Mouse (Mus musculus): Measurements from ENCODE around the gene Isyna1.

The Isyna1 gene

DNA sequence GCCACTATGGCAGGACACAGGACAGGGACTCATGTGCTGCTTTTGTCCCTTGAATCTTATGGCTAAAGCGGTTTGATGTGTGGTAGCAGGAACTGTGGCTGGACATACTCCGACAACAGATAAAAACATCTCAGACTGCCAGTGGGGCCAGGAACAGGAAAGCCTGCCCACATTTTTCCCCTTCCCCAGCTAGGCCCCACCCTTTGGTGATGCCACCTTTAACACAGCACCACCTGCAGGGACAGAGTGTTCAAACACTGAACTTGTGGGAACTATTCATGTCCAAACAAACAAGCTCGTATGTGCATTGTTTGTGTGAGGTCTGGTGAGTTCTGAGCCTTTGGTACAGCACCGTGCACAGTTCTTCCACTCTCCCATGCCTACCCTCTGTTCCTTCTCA lies 35.8 kb upstream of the Isyna1 start:
- Histone ChIP-seq H3K36me3 (ENCODE audit: insufficient read depth, low read length) (peaks cover 67% of the 10 kb centered on the region), H3K9me3 (ENCODE audit: low read length) (no peaks in the 10 kb centered on the region), H3K27me3 (ENCODE audit: insufficient read depth, low read length) (no peaks in the 10 kb centered on the region), H3K4me3 (replicated peaks; ENCODE audit: low read length) (no peak overlapping the region), H3K4me1 (replicated peaks; ENCODE audit: low read depth, low read length) (peaks cover 88% of the 10 kb centered on the region)
- no peak for TF ChIP-seq POU5F1 (IDR thresholded peaks at IDR 0.05; ENCODE audit: borderline replicate concordance, low read length)
- no peak for TF ChIP-seq NANOG (IDR thresholded peaks at IDR 0.05; ENCODE audit: borderline replicate concordance, low read length)
- no peak for TF ChIP-seq CTCF (conservative IDR thresholded peaks at IDR 0.05; ENCODE audit: low read length)

DNA sequence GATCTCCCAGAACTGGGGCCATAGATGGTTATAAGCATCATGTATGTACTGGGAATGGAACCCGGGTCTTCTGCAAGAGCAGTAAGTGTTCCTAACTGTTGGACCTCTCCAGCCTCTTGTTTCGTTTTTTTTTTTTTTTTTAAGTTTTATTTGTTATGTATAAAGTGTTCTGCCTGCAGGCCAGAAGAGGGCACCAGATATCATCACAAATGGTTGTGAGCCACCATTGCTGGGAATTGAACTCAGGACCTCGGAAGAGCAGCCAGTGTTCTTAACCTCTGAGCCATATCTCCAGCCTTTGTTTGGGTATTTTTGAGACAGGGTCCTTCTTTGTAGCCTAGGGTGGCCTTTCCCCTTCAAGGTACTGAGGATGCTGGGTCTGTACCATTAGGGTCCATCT lies 35.2 kb upstream of the Isyna1 start:
- no peak overlapping the region for H3K4me3 ChIP-seq (replicated peaks; ENCODE audit: low read length)
- H3K36me3 ChIP-seq (ENCODE audit: insufficient read depth, low read length), result peaks cover 61% of the 10 kb centered on the region
- no peaks in the 10 kb centered on the region for H3K9me3 ChIP-seq (ENCODE audit: low read length)
- TF ChIP-seq POU5F1 (IDR thresholded peaks at IDR 0.05; ENCODE audit: borderline replicate concordance, low read length) (no peak), NANOG (IDR thresholded peaks at IDR 0.05; ENCODE audit: borderline replicate concordance, low read length) (no peak), CTCF (conservative IDR thresholded peaks at IDR 0.05; ENCODE audit: low read length) (peak; percentile 6; the same call in 1 of the 2 replicates)
- peaks cover 88% of the 10 kb centered on the region for H3K4me1 ChIP-seq (replicated peaks; ENCODE audit: low read depth, low read length)
- no peaks in the 10 kb centered on the region for H3K27me3 ChIP-seq (ENCODE audit: insufficient read depth, low read length)

DNA sequence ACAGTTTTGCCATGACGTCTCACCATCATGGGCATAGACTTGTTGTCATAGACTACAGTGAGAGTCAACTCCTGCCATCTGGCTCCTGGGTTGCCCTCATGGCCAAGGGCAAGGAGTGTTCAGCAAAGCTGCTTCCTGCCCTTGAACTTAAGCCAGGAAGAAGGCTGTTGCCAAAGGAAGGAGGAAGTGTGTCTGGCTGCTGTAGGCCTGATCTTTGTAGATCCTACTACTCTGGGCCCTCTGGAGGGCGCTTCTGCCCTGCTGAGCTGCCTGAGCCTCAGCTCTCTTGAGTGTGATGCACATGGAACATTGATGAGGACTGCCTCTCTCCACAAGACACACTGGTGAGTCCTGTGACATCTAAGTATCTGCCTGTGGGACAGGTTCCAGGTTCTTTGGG lies 34.1 kb upstream of the Isyna1 start:
- Histone ChIP-seq H3K36me3 (ENCODE audit: insufficient read depth, low read length) (peaks cover 58% of the 10 kb centered on the region), H3K27me3 (ENCODE audit: insufficient read depth, low read length) (no peaks in the 10 kb centered on the region), H3K9me3 (ENCODE audit: low read length) (no peaks in the 10 kb centered on the region), H3K4me3 (replicated peaks; ENCODE audit: low read length) (no peak overlapping the region), H3K4me1 (replicated peaks; ENCODE audit: low read depth, low read length) (peaks cover 88% of the 10 kb centered on the region)
- TF ChIP-seq NANOG (IDR thresholded peaks at IDR 0.05; ENCODE audit: borderline replicate concordance, low read length) (no peak), POU5F1 (IDR thresholded peaks at IDR 0.05; ENCODE audit: borderline replicate concordance, low read length) (no peak), CTCF (conservative IDR thresholded peaks at IDR 0.05; ENCODE audit: low read length) (no peak)

DNA sequence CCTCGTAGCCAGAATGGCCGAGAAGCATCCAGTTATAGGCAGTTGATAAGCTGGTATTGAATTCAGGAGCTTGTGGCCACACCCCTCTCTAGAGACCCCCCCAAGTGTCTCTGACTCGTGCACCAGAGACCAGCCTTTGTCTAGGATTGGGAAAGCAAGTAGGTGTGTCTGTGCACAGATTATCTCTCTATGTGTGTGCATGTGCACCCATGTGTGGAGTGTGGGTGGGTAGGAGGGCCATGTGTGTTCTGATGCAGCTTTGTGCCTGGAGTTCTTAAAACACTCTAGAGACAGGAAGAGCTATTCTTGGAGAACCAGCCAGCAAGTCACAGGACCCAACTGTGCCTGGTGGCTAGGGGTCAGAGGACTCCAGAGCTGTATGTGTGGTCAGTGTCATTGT lies 33.6 kb upstream of the Isyna1 start:
- no peaks in the 10 kb centered on the region for H3K27me3 ChIP-seq (ENCODE audit: insufficient read depth, low read length)
- peaks cover 88% of the 10 kb centered on the region for H3K4me1 ChIP-seq (replicated peaks; ENCODE audit: low read depth, low read length)
- H3K4me3 ChIP-seq (replicated peaks; ENCODE audit: low read length), result no peak overlapping the region
- TF ChIP-seq NANOG (IDR thresholded peaks at IDR 0.05; ENCODE audit: borderline replicate concordance, low read length) (no peak), CTCF (conservative IDR thresholded peaks at IDR 0.05; ENCODE audit: low read length) (no peak), POU5F1 (IDR thresholded peaks at IDR 0.05; ENCODE audit: borderline replicate concordance, low read length) (no peak)
- no peaks in the 10 kb centered on the region for H3K9me3 ChIP-seq (ENCODE audit: low read length)
- peaks cover 61% of the 10 kb centered on the region for H3K36me3 ChIP-seq (ENCODE audit: insufficient read depth, low read length)

DNA sequence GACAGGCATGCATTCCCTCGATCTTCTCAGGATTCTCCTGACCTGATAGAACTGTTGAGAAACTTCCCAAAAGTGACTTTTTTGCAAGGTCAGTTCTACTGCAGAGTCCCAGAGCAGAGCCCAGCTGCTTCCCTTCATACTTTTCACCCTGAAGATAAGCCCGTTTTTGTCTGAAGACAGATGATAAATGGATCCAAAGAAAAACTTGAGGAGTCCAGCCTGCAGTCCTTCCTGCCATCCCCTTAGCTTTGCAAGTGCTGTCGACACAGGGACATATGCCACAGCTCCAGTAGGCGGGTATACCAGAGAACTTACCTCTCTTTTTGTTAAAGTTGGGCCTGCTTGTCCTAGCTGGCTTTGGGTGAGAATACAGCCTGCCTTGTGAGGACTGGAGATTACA lies 32.8 kb upstream of the Isyna1 start:
- no peaks in the 10 kb centered on the region for H3K27me3 ChIP-seq (ENCODE audit: insufficient read depth, low read length)
- peaks cover 84% of the 10 kb centered on the region for H3K4me1 ChIP-seq (replicated peaks; ENCODE audit: low read depth, low read length)
- TF ChIP-seq POU5F1 (IDR thresholded peaks at IDR 0.05; ENCODE audit: borderline replicate concordance, low read length) (no peak), NANOG (IDR thresholded peaks at IDR 0.05; ENCODE audit: borderline replicate concordance, low read length) (no peak), CTCF (conservative IDR thresholded peaks at IDR 0.05; ENCODE audit: low read length) (no peak)
- no peaks in the 10 kb centered on the region for H3K9me3 ChIP-seq (ENCODE audit: low read length)
- no peak overlapping the region for H3K4me3 ChIP-seq (replicated peaks; ENCODE audit: low read length)
- peaks cover 54% of the 10 kb centered on the region for H3K36me3 ChIP-seq (ENCODE audit: insufficient read depth, low read length)

DNA sequence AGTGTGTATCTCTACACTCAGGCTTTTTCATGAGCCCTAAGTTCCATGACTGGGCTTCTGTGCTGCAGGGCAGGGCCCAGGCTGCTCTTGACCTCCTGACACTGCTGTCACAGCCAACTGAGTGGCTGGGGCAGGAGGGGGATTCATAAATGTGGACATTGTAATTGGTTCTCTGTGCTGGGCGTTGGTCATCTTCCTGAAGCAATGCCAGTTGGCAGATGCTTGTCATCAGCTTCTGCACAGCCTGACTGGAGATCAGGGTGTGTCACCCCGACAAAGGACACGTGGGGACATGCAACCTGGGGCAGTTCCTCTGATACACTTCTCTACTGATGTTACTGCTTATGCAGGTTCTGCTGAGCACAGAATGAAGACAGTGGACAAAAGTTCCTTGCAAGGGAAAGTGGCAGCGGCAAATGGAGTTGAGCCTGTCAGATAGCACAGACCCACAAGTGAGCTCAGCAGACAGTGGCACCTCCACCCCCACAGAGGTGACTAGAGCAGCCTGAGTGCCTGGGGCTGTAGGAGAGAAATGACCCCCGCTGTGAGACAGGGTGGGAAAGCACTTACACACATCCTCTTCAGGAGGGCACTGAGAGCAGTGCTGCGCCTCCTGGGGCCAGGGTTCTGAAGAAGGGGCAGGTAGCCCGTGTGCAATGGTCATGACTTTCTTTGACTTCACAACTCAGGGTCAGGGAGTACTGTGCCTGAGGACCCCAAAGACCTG lies 32.2 kb upstream of the Isyna1 start:
- Histone ChIP-seq H3K36me3 (ENCODE audit: insufficient read depth, low read length) (peaks cover 48% of the 10 kb centered on the region), H3K4me1 (replicated peaks; ENCODE audit: low read depth, low read length) (peaks cover 90% of the 10 kb centered on the region), H3K27me3 (ENCODE audit: insufficient read depth, low read length) (no peaks in the 10 kb centered on the region), H3K4me3 (replicated peaks; ENCODE audit: low read length) (no peak overlapping the region), H3K9me3 (ENCODE audit: low read length) (no peaks in the 10 kb centered on the region)
- TF ChIP-seq POU5F1 (IDR thresholded peaks at IDR 0.05; ENCODE audit: borderline replicate concordance, low read length) (no peak), CTCF (conservative IDR thresholded peaks at IDR 0.05; ENCODE audit: low read length) (no peak), NANOG (IDR thresholded peaks at IDR 0.05; ENCODE audit: borderline replicate concordance, low read length) (no peak)

DNA sequence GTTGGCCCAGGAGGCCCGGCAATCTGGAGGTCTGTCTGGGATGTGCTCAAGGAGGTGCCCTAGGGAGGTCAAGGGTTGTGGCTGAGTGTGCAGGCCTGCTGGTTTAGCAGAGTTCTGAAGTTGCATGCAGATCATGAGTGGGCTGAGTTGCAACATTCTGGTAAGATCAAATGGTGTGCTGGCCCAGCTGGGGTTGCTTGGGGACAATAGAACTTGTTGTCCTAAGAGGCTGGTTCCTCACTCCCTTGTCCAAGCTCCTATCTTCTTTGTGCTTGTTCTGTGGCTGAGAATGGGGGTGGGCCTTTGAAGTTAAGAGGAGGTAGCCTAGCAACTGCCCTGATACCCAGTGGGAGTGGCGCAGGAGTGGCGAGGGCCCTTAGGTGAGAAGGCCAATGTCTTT lies 31.4 kb upstream of the Isyna1 start:
- Histone ChIP-seq H3K4me3 (replicated peaks; ENCODE audit: low read length) (no peak overlapping the region), H3K36me3 (ENCODE audit: insufficient read depth, low read length) (peaks cover 40% of the 10 kb centered on the region), H3K27me3 (ENCODE audit: insufficient read depth, low read length) (no peaks in the 10 kb centered on the region), H3K4me1 (replicated peaks; ENCODE audit: low read depth, low read length) (peaks cover 85% of the 10 kb centered on the region), H3K9me3 (ENCODE audit: low read length) (no peaks in the 10 kb centered on the region)
- TF ChIP-seq NANOG (IDR thresholded peaks at IDR 0.05; ENCODE audit: borderline replicate concordance, low read length) (no peak), CTCF (conservative IDR thresholded peaks at IDR 0.05; ENCODE audit: low read length) (no peak), POU5F1 (IDR thresholded peaks at IDR 0.05; ENCODE audit: borderline replicate concordance, low read length) (no peak)

DNA sequence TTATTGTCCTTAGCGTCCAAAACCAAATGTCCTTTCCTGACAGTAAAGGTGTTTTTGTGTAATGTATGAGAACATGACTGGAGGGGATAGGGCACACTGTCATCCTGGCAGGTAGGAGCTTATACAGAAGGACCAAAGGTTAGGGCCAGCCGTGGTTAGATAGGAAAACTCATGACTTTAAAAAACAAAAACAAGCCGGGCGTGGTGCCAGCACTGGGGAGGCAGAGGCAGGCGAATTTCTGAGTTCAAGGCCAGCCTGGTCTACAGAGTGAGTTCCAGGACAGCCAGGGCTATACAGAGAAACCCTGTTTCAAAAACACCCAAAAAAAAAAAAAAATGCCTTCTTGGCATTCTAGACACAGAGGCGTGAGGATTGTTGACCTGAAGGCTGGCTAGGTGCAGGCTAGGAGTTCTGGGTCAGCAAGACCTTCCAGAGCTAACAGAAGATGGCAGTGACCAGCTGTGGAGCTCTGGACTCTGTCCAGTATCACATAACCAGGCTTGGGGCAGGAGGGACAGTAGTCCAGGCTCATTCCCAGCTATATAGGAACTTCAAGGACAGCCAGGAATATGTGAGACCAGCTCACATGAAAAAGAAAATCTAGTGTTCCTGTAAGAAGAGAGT lies 30.3 kb upstream of the Isyna1 start:
- Histone ChIP-seq H3K9me3 (ENCODE audit: low read length) (no peaks in the 10 kb centered on the region), H3K36me3 (ENCODE audit: insufficient read depth, low read length) (peaks cover 37% of the 10 kb centered on the region), H3K4me1 (replicated peaks; ENCODE audit: low read depth, low read length) (peaks cover 75% of the 10 kb centered on the region), H3K27me3 (ENCODE audit: insufficient read depth, low read length) (no peaks in the 10 kb centered on the region), H3K4me3 (replicated peaks; ENCODE audit: low read length) (no peak overlapping the region)
- no peak for TF ChIP-seq POU5F1 (IDR thresholded peaks at IDR 0.05; ENCODE audit: borderline replicate concordance, low read length)
- TF ChIP-seq CTCF (conservative IDR thresholded peaks at IDR 0.05; ENCODE audit: low read length), result no peak
- TF ChIP-seq NANOG (IDR thresholded peaks at IDR 0.05; ENCODE audit: borderline replicate concordance, low read length), result no peak
